Mouse (Mus musculus) liver, adult (tissue): Measurements from ENCODE around the gene Pfkfb2.

Experiments
- GATA4 ChIP-seq: IDR thresholded peaks from 2 replicates; pipeline ENCODE4 v1.6.1; 2014; ENCODE audit warnings: mild to moderate bottlenecking, low read length; ENCODE audit not compliant: insufficient replicate concordance

Pfkfb2 gene

GRCm38 (mm10) chr1:130678551-130678950, 50.5 kb downstream of the Pfkfb2 start:
- TF ChIP-seq GATA4 = peak; percentile 93; the same call in 1 of the 2 replicates

DNA sequence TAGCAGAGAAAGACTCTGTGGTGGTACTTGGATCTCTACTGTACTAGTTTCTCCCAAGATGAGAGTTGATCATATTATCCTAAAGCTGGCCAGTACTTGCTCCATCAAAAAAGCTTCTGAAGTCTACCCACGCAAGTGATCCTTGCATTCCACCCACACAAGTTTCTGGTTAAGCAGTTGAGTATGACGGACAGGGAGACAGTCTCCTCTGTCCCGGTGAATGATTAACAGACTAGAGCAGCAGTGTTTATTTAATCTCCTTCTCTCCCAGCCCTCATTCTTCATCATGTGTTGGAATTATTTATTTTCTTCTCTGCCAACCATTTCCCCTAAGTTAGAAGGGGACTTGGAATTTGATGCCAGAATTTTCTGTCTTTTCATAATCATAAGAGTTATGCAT, 67.6 kb downstream of the Pfkfb2 start, which contains the start of gene C4bp:
Gene C4bp, minus strand, starts transcription at position 179 of the 400 bp plus-strand sequence.
- TF ChIP-seq GATA4 = no peak

DNA sequence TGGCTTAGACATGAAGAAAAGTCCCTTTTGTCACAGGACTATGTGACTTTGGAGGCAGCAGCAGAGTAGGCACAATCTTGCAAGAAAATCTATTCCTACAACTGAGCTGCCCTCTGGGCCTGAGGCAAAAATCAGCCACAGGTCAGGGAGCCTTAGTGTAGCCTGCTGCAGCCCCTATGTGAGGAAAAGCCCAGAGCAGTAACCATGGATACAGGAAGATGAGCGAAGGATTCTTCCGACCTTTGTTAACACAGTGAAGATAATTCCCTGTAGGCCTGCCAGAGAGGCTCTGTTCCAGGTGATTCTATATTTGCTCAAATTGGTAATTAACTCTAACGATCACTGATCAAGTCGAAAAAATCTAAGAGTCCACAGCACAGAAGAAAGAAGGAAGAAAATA, 85.0 kb downstream of the Pfkfb2 start:
- TF ChIP-seq GATA4 = no peak

- no peak for TF ChIP-seq GATA4
Observed at GRCm38 (mm10) chr1:130640967-130641366, 88.1 kb downstream of the Pfkfb2 start.
